Mouse (Mus musculus) CH12.LX (cell line): ENCODE data around the gene Avpr2.

Experiments
- CHD2 ChIP-seq: IDR thresholded peaks from 2 replicates; pipeline ENCODE4 v1.6.1; 2011; ENCODE audit warnings: low read length, improper control_type of control experiment
- CTCF ChIP-seq, 2 experiments: IDR thresholded peaks in 1 of 2; conservative IDR thresholded peaks in 1 of 2; 2 replicates each; pipeline ENCODE4 v1.5.1; 2011 to 2012; ENCODE audit warnings: low read depth in 2 of 2, low read length in 2 of 2, improper control_type of control experiment in 1 of 2, inconsistent platforms in 1 of 2, mild to moderate bottlenecking in 1 of 2, moderate library complexity in 1 of 2
- MAFK ChIP-seq: IDR thresholded peaks from 2 replicates; pipeline ENCODE4 v1.6.1; 2011; ENCODE audit warnings: low read length, improper control_type of control experiment; ENCODE audit not compliant: insufficient replicate concordance

- TF ChIP-seq CHD2 (no peak), MAFK (no peak), CTCF (conservative IDR thresholded peaks at IDR 0.05 in 1 of 2, IDR thresholded peaks at IDR 0.05 in 1 of 2; ENCODE audit: low read depth in 2 of 2, low read length in 2 of 2) (peak in 1 of 2 experiments; percentile 43; a peak in 2 of 4 replicates)
Measured at GRCm38 (mm10) chrX:73930402-73931062, 38.6 kb downstream of the Avpr2 start, which contains the start of gene Renbp.
